Mouse (Mus musculus) cerebellum, adult (tissue): ENCODE results near the gene Gm5431.
"Not testable (repeated sequence)": the region's sequence is repeated elsewhere in the genome, so short reads cannot be mapped to it uniquely, and the experiment has no call there.

Source experiments
- ATAC-seq: cut with Nextera tagmentation; 2 replicates; pipeline ENCODE4 v1.9.2; 2017; ENCODE audit warnings: mild to moderate bottlenecking, moderate library complexity, mixed read lengths; ENCODE audit not compliant: insufficient number of reproducible peaks, low FRiP score, low TSS enrichment

Gene Gm5431

GRCm38 (mm10) chr11:48902021-48902420, at the start of gene Gm5431:
Gm5431 (minus strand) TSS chr11:48902214.
- ATAC-seq: no peak

GRCm38 (mm10) chr11:48946090-48946489, 44.1 kb upstream of the Gm5431 start, which contains the start of gene Psme2b:
Psme2b (minus strand) TSS chr11:48946190.
- not testable (repeated sequence) for ATAC-seq

- not testable (repeated sequence) for ATAC-seq
Observed at GRCm38 (mm10) chr11:48939286-48939685, 37.3 kb upstream of the Gm5431 start.

GRCm38 (mm10) chr11:48935291-48935690, 33.3 kb upstream of the Gm5431 start:
- ATAC-seq: not testable (repeated sequence)

- ATAC-seq: not testable (repeated sequence)
Observed at GRCm38 (mm10) chr11:48933923-48934322, 31.9 kb upstream of the Gm5431 start.

GRCm38 (mm10) chr11:48933422-48933821, 31.4 kb upstream of the Gm5431 start:
- ATAC-seq: not testable (repeated sequence)

GRCm38 (mm10) chr11:48928068-48928467, 26.1 kb upstream of the Gm5431 start:
- not testable (repeated sequence) for ATAC-seq

- not testable (repeated sequence) for ATAC-seq
Observed at GRCm38 (mm10) chr11:48926437-48926836, 24.4 kb upstream of the Gm5431 start.

- not testable (repeated sequence) for ATAC-seq
Observed at GRCm38 (mm10) chr11:48923818-48924217, 21.8 kb upstream of the Gm5431 start.

GRCm38 (mm10) chr11:48918380-48918779, 16.4 kb upstream of the Gm5431 start:
- no peak for ATAC-seq

GRCm38 (mm10) chr11:48913611-48914010, 11.6 kb upstream of the Gm5431 start:
- no peak for ATAC-seq

GRCm38 (mm10) chr11:48908459-48908858, 6.4 kb upstream of the Gm5431 start:
- ATAC-seq: no peak

GRCm38 (mm10) chr11:48901567-48901930, 465 bp downstream of the Gm5431 start:
- not testable (repeated sequence) for ATAC-seq

GRCm38 (mm10) chr11:48900654-48901566, 1.1 kb downstream of the Gm5431 start:
- not testable (repeated sequence) for ATAC-seq

GRCm38 (mm10) chr11:48898812-48899431, 3.1 kb downstream of the Gm5431 start:
- no peak for ATAC-seq

GRCm38 (mm10) chr11:48876680-48877079, 25.3 kb downstream of the Gm5431 start:
- no peak for ATAC-seq

- not testable (repeated sequence) for ATAC-seq
Observed at GRCm38 (mm10) chr11:48875343-48875837, 26.6 kb downstream of the Gm5431 start.

GRCm38 (mm10) chr11:48874465-48874864, 27.5 kb downstream of the Gm5431 start:
- no peak for ATAC-seq

- ATAC-seq: no peak
Observed at GRCm38 (mm10) chr11:48873591-48874290, 28.3 kb downstream of the Gm5431 start.

GRCm38 (mm10) chr11:48872695-48873300, 29.2 kb downstream of the Gm5431 start:
- ATAC-seq: no peak
